Mouse (Mus musculus): ENCODE measurements around the gene Parp16. TPM values are rescaled to one million over a fixed set of nuclear protein-coding genes. Genes with fewer than 3 reads are reported as not detected.

Parp16 gene
- total RNA-seq, 2 experiments from 2014 or later = 10.2 to 15.3 TPM

DNA sequence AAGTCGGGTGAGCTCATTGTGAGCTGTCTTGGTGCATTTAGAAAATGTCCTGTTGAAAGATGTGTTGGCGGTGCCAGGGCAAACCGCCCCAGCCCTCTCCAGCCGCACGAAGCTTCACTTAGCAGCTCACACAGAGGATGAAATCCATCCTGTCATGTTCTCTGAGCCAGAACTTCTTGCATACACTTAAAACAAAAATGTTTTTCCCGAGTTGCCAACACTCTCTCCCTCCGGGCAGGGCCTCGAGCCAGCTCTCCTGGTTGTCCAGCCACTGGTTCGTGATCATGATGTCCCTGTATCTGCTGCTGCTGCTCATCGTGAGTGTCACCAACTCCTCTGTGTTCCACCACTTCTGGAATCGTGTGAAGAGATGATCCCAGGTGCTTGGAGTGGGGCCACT, 42.5 kb downstream of the Parp16 start:
- ATAC-seq (replicated peaks; ENCODE audit: low FRiP score, poor library complexity, severe bottlenecking) = no peak

DNA sequence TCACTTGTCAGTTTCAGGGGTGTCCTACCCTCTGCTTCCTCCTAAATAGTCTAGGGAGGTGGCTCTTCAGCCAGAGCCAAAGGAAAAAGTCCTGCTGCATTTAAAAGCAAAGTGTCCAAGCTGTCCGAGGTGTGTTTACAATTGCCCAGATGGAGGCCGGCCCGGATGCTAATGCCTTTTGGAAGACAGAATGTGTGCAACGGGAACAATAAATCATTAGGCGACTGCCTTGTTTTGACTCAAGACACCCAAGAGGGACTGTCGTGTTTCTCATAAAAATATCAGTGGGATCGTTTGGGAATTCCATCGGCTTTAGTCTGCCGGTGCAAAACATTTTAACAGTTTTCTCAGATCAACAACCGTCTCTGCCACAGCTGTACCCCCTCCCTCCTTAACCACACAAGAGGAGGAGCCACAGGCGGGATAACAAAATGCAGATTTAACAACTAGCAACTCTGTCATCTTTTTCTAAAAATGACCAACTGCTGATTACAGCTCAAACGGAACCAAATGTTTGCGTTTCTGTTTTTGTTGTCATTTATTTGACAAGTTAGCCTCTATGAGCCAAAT, 43.1 kb downstream of the Parp16 start:
- ATAC-seq (replicated peaks; ENCODE audit: low FRiP score, poor library complexity, severe bottlenecking) = no peak

DNA sequence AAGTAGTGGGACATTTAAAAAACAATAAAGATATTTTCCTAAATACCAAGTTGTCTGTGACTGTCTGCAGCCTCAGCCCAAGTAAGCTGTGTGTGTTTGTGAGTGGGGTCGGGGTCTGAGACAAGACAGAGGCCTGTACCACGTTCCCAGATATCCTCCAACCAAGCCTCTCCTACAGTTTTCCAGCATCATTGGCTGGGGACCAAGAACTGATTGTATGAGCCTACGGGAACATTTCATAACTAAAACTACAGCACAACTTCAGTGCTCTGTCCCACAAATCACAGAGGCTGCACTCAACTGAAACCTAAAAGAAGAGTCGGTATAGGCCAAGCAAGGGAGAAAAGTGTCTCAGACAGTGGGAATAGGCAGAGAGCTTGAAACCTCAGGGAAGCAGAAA, 44.0 kb downstream of the Parp16 start:
- no peak for ATAC-seq (replicated peaks; ENCODE audit: low FRiP score, poor library complexity, severe bottlenecking)

DNA sequence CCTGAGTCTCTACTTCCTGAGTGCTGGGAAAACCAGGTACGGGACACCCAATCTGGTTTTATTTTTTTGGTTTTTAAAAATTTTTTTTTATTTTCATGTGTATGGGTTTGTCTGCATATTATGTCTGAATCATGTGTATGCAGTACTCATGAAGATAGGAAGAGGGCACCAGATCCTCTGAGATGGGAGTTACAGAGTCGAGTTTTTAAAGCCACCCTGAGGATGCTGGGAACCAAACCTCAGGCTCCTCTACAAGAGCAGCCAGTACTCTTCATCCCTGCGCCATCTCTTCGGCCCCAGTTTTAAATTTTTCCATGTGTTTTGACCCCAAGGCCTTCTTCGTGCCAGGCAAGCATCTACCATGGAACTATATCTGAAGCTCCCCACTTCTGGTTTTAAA, 44.6 kb downstream of the Parp16 start:
- no peak for ATAC-seq (replicated peaks; ENCODE audit: low FRiP score, poor library complexity, severe bottlenecking)

DNA sequence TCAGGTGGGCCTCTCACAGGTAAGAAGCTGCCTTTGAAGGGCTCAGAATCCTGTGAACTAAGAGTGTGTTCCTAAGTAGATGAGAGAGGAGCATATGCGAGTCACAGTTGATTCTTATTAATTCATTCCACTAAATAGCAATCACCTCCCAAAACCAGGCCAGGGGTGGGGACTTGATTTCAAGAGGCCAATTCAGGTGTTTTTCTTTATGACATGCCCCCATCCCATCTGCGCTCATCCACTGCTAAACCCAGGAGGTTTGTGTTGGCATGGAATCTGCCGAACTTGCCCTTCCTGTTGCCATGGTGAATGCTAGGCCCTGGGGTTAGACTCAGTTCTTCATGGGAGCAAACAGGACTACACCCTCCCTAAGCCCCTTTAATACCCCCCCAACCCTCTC, 45.4 kb downstream of the Parp16 start:
- ATAC-seq (replicated peaks; ENCODE audit: low FRiP score, poor library complexity, severe bottlenecking) = no peak

DNA sequence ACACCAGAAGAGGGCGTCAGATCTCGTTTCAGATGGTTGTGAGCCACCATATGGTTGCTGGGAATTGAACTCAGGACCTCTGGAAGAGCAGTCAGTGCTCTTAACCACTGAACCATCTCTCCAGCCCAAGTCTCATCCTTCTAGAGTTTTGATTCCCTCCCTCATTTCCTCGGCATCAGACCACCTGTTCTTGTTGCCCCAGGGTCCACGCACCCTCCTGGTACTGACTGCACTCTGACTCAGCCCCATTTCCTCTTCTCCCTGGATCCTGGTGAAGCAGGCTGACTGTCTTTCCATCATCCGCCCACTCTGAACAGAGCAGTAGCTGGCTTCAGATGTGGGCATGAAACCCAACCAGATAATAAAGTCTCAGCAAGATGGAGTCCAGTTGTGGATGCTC, 46.8 kb downstream of the Parp16 start:
- ATAC-seq (replicated peaks; ENCODE audit: low FRiP score, poor library complexity, severe bottlenecking) = no peak

DNA sequence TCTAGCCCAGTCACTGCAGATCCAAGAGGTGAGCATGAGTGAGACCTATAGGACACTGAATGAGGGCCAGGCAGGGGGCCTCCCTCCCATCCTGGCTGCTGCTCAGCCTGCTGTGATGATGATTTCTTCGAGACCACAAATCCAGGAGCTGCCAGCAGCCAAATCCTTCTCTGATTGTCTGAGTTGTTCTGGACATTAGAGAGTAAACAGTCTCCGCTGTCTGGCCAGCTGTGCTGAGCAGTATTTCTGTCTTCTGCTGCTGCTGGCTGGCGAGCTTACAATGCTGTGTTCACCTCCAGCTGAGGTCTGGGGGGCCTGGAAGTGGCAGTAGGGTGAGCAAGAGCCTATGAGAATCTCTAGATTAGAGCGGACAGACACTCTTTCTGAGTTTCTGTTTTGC, 48.1 kb downstream of the Parp16 start:
- ATAC-seq (replicated peaks; ENCODE audit: low FRiP score, poor library complexity, severe bottlenecking) = no peak

DNA sequence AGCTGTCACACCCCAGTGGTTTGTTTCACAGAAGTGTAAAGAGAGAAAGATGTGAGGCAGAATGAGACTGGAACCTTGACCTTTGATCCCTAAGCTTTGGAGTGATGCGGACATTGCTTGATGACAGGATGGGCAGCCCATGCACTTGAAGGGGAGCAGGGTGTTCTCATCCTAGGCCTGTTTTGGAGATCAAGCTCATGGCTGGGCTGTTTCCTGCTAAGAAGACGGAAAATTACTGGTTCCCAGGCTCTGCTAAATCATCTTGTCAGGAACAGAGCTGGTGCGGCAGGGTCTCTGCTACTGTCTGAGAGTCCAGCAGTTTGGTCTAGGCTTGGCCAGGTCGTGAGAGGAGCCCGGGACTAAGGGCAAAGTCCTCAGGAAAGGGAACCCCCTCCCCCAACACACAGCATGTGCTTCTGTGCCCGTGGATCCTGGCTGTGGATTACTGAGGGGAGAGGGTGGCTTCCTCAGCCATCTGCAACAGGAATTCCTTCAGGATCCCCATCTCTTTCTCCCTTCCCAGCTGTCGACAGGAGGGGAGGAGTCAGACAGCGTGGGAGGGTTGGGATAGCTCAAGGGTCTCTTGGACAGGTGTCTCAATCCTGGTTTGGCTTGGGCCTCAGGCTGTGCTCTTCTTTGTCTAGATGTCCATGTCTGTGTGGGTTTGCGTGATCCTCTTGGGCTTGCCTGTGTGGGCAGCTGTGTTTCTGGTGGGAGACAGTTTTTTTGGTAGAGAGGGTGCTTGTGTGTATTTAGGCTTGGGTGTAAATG, 49.1 kb downstream of the Parp16 start:
- ATAC-seq (replicated peaks; ENCODE audit: low FRiP score, poor library complexity, severe bottlenecking) = no peak

DNA sequence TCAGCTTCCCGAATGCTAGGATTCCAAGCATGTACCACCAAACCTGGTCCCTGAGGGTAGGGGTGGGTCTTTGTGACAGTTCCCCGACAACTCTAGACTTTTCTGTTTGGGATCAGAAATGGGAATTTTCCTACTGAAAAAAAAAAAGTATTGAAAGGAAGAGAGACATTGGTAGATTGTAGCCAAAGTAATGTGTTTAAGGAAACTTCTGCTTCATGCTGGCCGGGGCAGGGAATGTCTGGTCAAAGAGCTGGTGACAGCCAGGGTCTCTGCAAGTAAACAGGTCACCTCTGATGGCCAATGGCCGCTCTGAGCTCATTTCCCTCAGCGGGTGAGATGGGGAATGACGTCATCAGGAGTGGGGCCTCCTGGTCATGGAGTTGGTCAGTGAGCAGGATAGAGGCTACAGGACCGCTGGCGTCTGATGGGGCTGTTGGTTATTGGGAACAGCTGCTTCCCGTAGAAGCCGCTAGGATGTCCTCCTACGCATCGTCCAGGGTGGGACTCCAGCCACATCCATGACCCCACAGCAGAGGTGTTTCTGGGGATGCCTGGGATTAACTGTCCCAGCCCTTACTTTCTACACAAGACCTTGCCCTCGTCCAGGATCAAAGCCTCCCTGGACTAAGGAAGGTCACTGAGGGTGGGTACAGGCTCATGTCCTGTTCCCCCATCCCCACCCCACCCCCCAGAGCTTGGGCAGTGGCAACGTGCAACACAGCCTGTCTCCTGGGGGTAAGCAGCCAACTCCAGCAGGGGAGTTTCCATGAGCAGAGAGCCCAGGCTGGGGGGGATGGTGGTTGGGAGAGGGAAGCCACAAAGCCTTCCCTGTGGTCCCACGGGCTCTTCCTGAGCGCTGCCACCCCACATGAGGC, 52.6 kb downstream of the Parp16 start:
- ATAC-seq (replicated peaks; ENCODE audit: low FRiP score, poor library complexity, severe bottlenecking) = no peak

DNA sequence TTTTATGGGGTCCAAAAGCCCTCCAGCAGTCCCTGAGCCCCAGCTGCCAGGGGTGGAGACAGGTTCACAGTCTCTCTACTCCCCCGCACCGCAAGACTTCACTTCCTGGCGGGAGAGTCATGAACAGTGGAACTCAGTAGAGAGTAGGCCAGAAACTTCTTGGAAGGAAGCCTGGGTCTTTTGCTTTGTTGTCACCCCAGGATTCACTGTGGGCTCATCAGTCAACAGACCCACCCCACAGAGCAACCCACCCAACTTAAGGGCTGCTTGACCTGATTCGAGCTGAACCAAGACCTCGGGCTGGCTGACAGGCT, 53.2 kb downstream of the Parp16 start:
- ATAC-seq (replicated peaks; ENCODE audit: low FRiP score, poor library complexity, severe bottlenecking) = no peak

DNA sequence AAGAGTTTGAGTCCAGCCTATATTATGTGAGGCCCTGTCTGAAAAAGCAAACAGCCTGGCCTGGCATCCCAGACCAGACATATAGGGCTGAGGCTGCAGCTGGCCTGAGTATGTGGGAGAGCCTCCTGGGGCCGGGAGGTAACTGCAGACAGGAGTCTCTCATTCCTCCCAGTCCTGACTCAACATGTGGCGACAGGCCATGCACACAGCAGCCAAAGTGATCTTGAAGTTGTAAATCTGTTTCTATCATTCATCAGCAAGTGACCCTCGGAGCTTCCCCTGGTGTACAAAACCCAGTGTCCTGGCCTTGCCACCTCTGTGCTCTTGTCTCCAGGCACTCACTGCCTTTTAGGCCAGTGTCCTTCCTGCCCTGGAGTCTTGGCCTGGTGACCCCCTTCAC, 56.9 kb downstream of the Parp16 start:
- no peak for ATAC-seq (replicated peaks; ENCODE audit: low FRiP score, poor library complexity, severe bottlenecking)

DNA sequence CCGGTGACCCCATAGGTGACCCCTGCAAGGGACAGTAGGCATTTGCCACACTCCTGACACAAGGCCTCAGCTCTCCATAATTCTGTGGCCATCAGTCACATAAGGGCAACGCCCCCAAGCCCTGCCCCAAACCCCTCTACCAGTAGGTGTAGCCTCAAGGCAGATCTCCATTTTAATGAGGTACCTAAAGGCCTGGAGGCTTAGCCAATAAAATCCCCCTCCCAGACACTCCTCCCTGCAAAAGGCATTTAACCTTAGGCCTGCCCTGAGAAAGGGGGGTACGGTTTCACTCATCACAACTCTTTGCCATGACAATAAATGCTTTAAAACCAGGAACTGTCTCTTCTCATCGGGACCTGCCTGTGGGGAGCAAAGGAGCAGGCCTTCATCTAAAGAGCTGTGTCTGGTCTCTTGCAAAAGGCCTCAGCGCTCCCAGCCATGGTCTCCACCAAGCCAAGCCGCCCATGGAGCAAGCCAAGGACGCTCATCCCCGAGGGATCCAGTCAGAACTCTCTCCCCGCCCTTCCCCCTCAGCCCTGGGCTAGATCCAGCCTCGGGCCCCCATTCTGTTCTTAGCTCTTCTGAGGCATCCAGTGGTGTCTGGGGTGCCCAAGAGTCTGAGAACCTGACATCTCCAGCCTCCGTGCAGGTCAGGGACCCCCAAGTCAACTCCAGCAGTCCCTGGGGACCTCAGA, 60.9 kb downstream of the Parp16 start:
- no peak for ATAC-seq (replicated peaks; ENCODE audit: low FRiP score, poor library complexity, severe bottlenecking)

DNA sequence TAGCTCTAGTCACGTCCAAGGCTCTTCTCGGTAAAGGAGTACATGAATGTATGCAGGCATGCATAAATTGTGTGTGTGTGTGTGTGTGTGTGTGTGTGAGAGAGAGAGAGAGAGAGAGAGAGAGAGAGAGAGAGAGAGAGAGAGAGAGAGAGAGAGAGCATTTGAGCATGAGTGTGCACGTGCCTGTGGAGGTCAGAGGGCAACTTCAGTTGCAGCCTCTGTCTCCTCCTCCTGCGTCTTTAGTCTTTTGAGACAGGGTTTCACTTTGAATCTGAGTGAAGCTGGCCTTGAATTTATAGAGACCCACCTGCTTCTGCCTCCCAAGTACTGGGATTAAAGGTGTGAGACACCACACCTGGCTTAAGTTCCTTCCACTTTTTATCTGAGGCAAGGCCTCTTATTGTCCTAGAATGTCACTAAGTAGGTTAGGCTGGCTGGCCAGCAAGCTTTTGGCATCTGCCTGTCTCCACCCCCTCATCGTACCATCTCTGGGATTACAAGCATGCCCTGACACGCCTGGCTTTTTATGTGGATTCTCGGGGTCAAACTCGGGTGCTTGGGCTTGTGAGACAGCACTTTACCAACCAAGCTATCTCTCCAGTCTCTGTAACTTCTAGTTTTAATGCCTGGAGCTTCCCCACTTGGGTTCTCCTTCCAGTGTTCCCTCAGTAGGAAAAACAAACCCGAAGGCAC, 62.2 kb downstream of the Parp16 start:
- ATAC-seq (replicated peaks; ENCODE audit: low FRiP score, poor library complexity, severe bottlenecking) = no peak

DNA sequence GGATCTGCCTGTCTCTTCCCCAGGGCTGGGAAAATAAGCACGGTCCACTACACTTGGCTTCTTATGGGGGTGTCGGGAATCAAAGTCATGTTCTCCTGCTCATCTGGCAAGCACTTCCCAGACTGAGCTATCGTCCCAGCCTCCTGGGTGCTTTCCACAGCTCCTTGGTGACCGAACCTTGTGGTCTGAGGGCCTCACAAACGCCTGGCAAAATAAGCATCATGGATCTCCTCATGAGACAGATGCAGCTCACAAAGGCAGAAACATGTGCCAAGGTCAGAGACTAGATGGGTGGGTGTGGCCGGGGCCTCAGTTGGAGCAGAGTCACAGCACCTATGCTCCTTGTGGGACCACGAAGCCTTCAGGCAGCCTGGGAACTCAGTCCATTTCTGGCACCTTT, 64.2 kb downstream of the Parp16 start:
- no peak for ATAC-seq (replicated peaks; ENCODE audit: low FRiP score, poor library complexity, severe bottlenecking)

DNA sequence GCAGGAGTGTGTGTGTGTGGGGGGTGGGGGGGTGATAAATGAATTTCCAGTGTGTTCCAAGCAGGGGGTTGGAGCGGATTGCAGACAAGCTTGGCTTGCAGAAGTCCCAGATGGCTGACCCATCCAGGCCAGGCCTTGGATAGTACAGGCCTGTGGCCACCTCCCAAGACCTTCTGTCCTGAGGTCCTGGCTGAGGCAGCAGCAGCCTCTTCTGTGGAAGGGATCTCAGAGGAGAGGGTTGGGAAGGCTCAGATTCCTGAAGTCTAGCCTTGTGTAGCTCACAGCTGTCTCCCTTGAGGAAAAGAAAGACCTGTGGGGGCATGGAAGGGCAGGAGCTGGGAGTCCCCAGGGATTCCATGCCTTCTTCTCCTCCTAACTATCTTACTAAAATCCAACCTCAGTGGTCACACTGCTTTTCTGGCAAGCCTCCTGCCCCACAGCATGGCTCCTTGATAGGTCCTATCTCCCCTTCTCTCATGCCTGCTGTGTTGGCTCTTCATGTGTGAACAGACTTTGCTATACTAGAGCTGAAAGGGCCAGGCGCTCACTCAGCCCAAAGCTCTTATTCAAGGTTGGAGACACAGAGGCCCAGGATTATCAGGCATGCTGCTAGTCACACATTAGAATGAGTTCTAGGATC, 66.6 kb downstream of the Parp16 start:
- no peak for ATAC-seq (replicated peaks; ENCODE audit: low FRiP score, poor library complexity, severe bottlenecking)

DNA sequence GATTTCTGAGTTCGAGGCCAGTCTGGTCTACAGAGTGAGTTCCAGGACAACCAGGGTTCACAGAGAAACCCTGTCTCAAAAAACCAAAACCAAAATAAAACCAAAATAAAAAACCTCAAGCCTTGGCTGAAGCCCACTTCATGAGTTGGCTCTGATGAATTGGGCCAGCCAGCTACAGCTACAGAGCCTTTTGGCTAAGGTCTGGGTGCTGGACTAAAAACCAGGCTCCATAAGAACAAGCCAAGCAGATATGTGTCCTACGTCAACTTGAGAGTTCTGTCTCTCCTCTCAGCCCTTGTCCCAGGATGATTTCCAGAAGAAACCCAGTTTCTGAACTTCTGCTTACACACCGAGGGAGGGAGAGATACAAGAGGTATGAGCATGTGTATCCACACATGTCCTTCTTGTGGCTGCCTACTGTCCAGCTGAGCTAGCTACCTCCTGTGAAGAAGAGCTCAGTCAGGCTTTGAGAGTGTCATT, 67.5 kb downstream of the Parp16 start:
- no peak for ATAC-seq (replicated peaks; ENCODE audit: low FRiP score, poor library complexity, severe bottlenecking)

DNA sequence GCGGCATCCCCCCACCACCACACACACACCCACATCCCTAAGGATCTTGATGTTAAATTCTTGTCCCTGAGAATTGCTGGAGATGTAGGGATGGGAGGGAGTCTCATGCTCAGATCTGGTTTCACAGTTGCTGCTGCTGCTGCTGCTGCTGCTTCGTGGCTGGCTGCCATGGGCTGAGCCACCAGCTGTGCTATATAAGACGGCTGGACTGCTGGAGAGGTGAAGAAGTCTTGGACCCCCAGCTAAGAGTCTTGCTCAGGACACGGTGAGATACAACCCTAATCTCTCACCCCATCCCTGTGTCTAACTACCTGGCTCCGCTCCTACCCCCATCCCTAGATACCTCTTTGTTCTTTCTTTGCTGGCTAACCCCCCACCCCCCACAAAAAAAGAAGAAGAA, 69.8 kb downstream of the Parp16 start, which contains the start of gene Cilp:
Cilp (plus strand) TSS at position 222 of the 400 bp plus-strand sequence.
- ATAC-seq (replicated peaks; ENCODE audit: low FRiP score, poor library complexity, severe bottlenecking) = no peak

DNA sequence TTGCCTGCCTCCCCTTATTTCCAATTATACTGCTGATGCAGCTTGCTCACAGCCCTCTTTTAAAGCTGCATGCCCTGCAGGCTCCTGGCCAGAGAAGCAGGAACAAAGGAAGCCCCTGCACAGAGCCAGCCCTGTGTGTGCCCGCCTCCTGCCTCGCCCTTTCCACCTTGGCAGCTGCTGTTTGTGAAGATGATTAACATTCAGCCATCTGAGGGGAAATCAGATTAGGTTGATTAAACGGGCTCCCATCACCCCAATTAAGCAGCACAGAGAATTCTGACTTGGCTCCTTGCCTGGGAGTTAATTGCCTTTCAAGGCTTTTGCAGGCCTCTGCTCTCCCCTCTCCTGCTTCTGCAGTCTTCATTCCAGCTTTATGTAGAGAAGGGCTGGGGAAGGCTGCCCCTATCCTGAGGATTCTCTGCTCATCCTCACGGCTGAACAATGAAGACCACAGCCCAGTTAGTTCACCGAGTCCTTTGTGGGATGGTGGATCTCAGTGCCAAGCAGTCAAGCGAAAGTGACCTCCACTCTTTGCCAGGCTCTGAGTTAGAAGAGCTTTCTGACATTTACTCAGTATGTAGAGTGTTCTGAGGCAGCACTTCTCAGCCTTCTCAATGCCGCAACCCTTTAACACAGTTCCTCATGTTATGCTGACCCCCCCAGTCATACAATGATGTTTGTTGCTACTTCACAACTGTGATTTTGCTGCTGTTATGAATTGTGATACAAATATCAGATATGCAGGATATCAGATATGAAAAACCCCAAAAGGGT, 72.8 kb downstream of the Parp16 start:
- ATAC-seq (replicated peaks; ENCODE audit: low FRiP score, poor library complexity, severe bottlenecking) = no peak
